Mouse (Mus musculus): ENCODE data around the gene Cav3.

DNA sequence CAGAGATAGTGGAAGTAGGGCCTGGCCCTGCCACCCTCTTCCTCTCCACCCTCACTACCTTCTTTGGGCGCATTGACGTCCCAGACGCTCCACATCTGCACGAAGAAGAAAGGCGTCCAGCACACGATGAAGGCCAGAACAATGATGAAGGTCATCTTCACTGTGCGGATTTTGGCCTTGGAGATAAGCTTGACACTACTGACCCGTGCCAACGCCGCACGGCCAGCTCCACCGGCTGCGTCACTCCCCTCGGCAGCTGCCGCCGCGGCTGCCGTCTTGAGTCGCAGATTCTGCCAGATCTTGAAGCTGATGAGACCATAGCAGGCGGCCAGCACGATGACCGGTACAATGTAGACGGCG lies 29.5 kb downstream of the Cav3 start:
- TF ChIP-seq CTCF (IDR thresholded peaks at IDR 0.05; ENCODE audit: low read depth, low read length) (no peak), GATA1 (IDR thresholded peaks at IDR 0.05; ENCODE audit: borderline replicate concordance, low read length) (no peak), GATA2 (IDR thresholded peaks at IDR 0.05; ENCODE audit: borderline replicate concordance, low read depth, low read length) (no peak), POLR2AphosphoS5 (IDR thresholded peaks at IDR 0.05; ENCODE audit: insufficient replicate concordance, low read depth, low read length) (no peak)

All from G1E (cell line).